Mouse (Mus musculus) ES-Bruce4 (cell line): ENCODE data around the gene Aknad1.

ENCODE experiments used
- CTCF ChIP-seq: IDR thresholded peaks from one replicate; pipeline ENCODE4 v1.8.1; 2011; ENCODE audit warnings: low read depth, low read length
- EP300 ChIP-seq: IDR thresholded peaks from 2 replicates; pipeline ENCODE4 v1.6.1; 2011; ENCODE audit warnings: low read depth, low read length; ENCODE audit not compliant: insufficient read depth
- POLR2A ChIP-seq: IDR thresholded peaks from one replicate; pipeline ENCODE4 v1.8.1; 2011; ENCODE audit warnings: low read length; ENCODE audit not compliant: insufficient read depth

- TF ChIP-seq POLR2A (no peak), CTCF (no peak), EP300 (no peak)
These were observed 13.0 kb upstream of the Aknad1 start for GRCm38 (mm10) chr3:108726413-108726812.
